Mouse (Mus musculus) heart, adult 11 months (tissue): ENCODE results near the gene G6pc.
A peak's percentile ranks its signal among the peaks of the same experiment; 100 is the strongest.
"Not testable (repeated sequence)": the region's sequence is repeated elsewhere in the genome, so short reads cannot be mapped to it uniquely, and the experiment has no call there.

Source experiments
- DNase-seq: peaks from one replicate; pipeline ENCODE4 v3.0.0; 2022

G6pc gene

DNA sequence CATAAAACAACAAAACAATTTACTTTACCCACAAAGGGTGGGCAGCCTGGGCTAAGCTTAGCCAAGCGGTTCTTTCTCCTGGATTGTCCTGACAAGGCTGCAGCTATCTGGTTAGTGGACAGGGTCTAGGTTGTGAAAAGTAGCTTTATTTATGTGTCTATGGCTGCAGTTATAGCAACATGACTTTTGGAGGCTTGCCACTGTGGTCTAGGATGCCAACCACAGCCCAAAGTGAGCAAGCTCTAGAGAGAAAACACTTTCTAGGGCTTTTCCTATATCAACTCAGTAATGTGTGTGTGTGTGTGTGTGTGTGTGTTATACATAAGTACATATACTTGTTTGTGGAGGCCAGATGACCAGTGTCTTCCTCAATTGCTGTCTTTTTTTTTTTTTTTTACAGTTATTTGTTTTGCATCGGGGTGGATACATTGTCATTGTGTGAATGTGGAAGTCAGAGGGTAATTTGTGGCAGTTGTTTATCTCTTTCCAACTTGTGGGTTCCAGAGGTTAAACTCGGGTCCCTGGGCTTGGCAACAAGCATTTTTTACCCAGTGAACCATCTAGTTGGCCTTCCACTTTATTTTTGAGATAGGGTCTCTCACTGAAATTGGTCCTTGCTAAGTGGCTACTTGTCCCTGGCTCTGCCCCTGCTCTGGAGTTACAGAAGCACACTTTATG is 9.7 kb upstream of the G6pc start:
- peak; percentile 39 for DNase-seq

DNA sequence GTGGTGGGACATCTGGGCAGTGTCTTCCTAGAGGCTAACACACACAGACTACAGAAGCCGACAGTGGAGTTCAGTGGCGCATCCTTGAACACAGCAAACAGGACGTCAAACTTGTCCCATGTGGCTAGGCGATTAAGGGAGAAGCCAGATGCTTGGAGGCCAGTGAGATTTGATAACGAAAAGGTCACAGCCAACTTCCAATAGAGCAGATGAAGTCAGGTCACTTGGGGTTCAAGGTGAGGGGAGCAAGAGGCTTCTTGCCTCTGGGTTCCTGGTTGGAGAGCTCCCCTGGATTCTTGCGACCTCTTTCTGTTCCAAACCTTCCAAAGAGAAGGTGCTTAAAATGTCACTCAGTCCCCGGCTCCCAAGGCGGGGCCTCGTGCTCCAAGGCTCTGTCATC is 7.6 kb upstream of the G6pc start:
- peak; percentile 91 for DNase-seq

DNA sequence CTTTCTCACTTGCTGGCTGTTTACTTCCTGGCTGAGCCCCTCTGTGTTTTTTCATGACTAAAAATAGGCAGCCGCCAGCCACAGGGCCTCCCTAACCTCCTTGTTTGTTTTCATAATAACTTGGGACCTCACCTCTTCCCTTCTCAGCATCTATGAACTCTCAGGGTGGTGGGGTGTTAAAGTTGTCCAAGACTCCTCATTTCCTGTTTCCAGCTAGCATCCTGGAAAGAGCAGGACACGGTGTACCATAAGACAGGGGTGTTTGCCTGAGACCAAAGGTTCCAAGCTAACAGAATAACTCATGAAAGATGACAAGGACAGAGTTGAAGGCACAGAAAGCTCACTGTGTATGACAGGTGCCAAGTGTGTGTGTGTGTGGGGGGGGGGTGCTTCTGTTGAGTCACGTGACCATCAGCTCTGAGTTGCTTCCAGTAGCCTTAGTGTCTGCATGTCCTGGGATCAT is 6.7 kb upstream of the G6pc start:
- peak; percentile 97 for DNase-seq

DNA sequence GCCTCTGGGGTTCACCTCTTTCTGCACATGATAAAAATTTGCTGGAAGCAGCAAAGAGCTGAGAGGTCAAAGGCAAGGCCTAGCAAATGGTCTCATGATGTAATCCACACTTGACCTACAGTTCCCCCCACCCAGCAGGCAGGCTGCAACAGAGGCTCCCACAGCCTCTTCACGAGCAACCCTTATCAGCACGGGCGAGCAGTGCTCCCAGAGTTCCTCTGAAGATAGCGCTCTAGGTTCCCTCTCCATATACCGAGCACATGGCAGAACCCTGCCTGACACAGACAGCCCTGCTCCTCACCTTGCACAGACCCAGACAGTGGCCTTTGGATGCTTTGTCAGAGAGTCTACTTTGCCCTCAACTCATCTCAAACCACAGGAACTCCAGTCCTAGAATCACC is 2.8 kb upstream of the G6pc start:
- DNase-seq = no peak

DNA sequence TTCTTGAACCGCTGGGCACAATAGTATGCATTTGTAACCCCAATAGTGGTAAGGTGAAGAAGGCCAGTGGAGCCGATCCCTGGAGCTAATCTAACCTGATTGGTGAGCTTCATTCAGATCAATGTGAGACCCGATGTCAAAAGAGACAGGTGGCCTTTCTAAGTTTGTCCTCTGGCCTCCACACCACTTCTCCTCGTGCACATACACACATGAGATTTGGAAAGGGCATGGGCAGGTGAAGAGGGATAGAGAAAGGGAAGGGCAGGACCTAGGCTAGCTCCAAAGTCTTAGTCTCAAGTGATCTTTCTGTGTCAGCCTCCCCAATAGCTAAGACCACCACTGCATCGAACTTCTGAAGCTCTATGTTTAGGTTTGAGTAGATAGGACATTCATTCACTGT is 2.8 kb downstream of the G6pc start:
- peak; percentile 58 for DNase-seq

DNA sequence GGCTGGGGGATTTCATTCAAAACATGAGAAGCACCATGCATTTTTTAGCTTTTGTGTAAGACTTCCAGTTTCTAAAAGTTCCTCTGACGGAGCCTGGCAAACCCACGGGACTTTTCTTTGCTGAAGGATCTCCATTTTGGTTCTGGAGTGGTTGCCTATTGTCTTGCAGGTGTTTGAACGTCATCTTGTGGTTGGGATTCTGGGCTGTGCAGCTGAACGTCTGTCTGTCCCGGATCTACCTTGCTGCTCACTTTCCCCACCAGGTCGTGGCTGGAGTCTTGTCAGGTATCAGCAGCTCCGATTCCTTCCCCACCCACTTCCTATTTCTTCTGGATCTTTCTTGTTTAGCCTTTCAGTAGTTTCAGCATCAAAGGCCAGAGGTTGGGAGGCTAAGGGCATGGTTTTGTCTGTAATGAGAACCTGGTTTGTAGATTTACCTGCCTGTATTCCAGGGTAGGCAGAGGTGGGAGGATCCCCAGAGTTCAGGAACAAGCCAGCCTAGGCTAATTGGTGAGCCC is 7.1 kb downstream of the G6pc start:
- DNase-seq = no peak

DNA sequence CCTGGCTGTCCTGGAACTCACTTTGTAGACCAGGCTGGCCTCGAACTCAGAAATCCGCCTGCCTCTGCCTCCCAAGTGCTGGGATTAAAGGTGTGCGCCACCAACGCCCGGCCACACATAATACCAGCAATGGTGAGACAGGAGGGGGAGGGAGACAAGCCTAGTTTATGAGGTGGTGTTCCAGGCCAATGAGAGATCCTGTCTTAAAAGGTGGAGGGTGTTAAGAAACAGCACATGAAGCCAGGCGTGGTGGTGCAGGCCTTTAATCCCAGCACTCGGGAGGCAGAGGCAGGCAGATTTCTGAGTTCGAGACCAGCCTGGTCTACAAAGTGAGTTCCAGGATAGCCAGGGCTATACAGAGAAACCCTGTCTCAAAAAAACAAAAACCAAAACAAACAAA is 10.8 kb downstream of the G6pc start:
- DNase-seq = not testable (repeated sequence)

DNA sequence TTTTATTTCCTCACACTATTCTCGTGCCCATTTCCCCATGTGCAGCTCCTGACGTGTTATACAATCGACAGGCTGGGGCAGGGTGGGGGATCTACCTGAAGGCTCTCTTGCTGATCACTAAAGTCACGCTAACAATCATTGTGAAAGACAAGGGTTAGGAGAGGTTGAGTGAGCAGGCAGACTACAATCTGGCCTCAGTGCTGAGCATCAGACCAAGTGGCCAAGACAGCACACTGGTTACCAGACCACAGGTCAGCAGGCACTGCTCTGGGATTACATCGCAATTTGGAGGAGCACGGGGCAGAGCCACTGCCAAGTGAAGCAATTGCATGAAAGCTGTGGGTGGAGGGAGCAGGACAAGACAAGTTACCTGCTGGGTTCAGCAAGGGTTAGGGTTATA is 11.6 kb downstream of the G6pc start:
- DNase-seq = no peak

DNA sequence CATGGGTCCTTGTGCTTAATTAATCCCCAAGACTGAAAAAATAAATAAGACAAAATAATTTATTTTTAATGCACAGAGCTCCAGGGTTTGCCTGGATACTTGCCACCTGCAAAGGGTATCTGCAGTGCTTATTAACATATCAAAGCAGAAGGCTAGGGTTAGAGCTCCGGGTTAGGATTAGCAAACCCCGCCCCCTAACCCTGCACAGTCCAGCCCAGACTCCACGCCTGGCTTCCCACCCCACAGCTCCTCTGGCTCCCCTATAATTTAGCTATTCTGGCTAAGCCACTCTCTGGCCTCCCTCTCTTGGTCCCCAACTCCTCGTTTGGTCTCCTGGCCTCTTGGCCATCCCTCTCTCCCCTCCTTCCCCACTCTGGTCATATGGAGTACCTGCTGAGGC is 14.5 kb downstream of the G6pc start:
- DNase-seq = no peak

DNA sequence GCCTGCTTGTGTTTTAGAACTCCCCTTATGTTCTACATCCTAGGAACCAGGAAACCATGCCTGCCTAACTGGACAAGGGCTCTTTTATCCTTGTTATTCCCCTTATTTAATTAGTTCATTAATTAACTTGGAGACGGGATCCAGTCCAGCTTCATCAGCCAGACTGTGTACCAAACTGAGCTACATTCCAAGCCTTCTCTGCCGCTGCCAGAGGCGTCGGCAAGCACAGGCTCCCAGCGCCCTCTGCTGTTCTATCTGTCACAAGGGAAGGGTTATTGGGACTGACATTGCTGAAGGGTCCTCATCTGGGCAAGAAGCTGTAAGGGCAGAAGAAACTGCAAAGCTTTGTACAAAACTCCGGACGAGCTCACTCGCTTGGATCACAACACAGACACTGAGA is 27.7 kb downstream of the G6pc start:
- DNase-seq = peak; percentile 92

DNA sequence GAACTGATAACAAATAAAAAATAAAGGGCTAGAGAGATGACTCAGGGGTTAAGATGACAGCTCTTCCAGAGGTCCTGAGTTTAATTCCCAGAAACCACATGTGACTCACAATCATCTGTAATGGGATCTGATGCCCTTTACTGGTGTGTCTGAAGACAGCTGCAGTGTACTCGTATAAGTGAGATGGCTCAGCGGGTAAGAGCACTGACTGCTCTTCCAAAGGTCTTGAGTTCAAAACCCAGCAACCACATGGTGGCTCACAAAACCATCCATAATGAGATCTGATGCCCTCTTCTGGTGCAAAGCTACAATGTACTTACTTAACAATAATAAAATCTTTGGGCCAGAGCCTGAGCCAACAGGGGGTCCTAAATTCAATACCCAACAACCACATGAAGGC is 47.9 kb downstream of the G6pc start:
- DNase-seq = peak; percentile 72

DNA sequence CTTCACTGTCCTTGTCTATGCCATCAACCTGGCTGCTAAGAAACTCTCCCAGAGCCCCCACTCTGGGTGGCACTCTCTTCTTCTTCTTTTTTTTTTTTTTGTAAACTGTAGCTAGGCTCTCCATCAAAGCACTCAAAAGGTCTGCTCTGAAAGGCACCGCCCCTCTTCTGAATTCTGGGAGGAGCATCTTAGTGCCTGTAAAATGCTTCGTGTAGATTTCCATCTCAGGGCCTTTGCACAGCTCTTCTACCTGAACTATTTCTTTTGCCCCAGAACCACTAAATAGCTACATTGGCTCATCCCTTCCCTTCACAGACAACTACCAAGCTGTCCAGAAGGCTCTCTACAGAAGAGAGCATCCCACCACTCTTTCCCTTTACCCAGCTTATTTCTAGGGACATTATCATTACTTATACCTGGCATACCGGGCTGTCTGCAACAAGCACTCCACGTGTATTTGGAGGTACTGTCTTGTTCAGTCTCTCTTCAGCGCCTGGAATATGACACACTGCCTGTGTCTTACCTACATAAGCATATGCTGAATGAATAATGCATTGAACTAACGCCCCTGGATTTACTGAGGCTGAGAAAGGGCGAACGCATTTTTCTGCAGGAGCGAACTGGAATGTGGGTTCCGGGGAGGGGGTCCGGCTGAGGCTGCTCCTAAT is 49.2 kb downstream of the G6pc start:
- no peak for DNase-seq

DNA sequence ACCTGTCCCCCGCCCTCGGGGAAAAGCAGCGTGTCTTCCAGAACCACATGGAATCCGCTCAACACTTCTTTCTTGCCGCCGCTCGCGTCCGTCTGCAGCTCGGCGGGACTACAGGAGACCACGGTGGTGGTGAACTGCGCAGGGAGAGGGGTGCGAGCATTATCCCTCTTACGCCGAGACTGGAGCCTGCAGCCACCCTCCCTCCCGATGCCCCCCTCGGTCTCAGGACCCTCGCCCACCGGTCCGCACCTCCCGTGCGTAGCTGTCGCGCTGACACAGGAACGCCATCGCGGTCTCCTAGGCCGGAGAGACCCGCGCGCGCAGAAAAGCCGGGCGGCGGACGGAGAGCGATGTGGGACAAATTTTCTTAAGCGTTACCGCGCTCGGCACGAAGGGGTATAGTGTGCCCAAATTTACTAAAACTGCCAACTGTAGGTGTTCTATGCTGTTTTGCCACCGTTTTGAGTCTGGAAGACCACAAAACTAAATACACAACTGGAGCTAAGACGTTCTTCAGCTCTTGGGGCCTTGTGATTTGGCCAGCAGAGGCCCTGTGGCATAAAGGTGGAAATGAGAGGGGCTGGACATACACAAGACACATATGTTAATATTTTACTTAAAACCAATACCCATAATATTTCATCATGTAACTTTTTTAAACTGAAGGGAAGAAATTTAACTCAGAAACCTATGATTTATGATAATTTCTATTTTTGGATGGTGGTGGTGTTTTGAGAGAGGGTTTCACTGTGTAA is 49.9 kb downstream of the G6pc start, which contains the start of gene Aarsd1:
Gene Aarsd1, minus strand, starts transcription at position 515 of the 755 bp plus-strand sequence.
- DNase-seq = peak; percentile 98

DNA sequence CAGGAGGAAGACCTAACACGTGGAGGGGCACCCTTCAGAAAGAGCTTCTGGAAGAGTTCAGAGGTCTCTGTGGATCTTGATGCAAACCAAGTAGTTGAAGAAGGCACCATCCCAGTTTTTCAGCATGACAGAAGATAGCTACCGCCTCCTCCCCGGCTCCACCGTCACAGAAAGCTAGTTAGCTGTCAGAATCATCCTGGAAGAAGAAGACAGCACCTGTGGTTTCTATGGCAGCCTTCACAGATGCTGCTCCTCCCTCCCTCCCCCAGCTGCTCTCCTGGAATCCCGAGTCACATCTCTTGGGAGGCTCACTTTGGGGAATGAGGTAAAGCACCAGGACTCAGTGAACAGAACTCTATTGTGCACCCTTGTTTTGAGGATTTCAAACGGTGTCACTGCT is 51.6 kb downstream of the G6pc start:
- DNase-seq = no peak

DNA sequence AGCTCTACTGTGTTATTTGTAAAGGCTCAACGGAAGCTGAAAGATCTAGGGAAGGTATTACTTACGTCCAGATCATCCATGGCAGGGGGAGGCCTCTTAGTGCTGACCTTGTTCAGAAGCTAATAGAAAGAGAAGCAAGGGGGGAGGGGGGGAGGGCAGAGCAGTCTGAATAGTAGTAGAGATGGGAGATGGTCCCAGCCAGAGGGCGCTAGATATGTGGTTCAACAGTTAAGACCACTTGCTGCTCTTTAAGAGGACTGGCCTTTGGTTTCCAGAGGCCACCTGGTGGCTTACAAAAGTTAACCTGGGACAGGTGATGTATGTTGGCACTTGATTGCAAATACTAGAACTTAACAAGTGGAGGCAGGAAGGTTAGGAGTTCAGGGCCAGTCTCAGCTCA is 52.2 kb downstream of the G6pc start:
- no peak for DNase-seq

DNA sequence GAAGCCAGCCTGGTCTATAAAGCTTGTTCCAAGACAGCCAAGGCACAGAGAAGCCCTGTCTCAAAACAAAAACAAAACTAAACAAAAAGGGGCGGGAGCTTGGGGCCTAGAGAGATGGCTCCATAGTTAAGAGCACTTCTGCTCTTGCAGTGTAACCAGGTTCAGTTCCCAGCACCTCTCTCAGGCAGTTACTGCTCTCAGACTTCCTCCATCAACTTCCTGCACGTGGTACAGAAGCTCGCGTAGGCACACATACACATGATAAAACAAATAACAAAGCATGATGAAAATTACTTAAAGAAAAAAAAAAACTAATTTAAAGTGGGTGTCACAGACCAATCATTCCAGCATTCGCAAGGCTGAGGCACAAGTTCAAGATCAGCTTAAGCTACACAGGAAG is 52.8 kb downstream of the G6pc start:
- DNase-seq = no peak

DNA sequence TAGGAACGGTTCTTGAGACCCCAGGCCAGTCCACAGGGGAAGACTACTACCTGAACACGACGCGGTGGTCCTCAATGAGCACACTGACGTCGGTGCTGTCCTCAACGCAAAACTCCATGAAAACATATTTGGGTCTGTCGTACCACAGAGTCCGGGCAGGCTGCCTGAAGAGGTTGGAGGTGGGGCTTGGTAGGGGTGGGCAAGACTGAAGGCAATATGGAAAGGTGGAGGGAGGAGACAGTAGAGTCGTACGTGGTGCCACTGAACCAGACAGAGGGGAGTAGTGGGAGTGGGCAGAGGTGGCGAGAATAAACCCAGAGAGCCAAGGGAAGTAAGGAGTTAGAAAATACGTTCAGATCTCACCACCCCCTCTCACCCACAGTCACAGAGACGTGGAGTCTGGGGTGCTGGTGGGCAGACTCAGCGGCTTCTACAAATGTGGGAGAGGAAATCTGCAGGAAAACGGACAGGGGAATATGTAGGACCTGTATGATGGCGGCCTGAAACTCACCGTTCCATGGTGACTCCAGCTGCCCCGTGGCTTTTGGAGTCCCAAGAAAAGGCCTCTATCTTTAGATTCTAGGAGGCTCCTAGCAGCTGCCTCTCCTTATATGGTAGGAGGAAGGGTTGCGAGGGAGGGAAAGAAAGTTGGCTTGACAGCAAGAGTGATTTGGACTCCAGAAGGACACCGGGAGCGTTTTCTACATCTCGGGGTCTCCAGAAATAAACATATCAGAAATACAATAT is 56.9 kb downstream of the G6pc start, which contains the start of gene Gm27029:
Gene Gm27029, minus strand, starts transcription at position 692 of the 747 bp plus-strand sequence.
- DNase-seq = peak; percentile 96

DNA sequence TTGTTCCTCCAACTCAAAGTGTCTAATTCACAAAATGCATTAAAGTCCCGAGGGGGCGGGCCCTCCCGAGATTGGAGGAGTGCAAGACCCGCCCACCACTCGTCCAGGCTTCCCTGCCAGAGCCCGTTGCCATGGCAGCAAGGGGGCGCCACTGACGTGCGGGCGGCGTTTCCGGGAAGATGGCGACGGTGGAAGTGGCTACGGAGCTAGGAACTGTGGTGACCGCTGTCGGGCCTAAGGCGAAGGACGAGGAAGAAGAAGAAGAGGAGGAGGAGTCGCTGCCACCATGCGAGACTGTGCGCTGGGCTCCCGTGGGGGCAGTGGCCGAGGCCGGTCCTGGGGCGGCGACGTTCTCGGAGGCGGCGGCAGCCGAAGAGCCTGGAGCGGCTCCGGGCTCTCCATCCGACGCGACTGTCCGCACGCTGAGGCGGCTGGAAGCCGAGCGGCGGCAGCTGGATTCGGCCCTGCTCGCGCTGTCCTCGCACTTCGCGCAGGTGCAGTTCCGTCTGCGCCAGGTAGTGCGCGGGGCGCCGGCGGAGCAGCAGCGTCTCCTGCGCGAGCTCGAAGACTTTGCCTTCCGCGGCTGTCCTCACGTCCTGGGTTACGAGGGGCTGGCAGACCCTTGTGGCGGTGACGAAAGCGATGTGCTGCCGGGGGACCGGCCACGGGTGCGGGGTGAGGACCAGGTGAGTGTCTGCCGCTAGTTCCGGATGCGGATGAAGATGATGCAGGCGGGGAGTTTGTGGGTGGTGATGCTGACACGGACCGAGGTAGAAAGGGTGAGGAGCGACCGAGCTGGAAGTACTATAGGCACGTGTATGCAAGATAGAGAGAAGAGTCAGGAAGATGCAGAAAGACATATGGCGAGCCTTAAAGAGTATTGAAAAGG is 57.8 kb downstream of the G6pc start, which contains the start of the genes Rundc1 and Ptges3l:
Gene Rundc1, plus strand, starts transcription at position 161 of the 889 bp plus-strand sequence.
Gene Ptges3l, minus strand, starts transcription at position 409 of the 889 bp plus-strand sequence.
- DNase-seq = peak; percentile 99

DNA sequence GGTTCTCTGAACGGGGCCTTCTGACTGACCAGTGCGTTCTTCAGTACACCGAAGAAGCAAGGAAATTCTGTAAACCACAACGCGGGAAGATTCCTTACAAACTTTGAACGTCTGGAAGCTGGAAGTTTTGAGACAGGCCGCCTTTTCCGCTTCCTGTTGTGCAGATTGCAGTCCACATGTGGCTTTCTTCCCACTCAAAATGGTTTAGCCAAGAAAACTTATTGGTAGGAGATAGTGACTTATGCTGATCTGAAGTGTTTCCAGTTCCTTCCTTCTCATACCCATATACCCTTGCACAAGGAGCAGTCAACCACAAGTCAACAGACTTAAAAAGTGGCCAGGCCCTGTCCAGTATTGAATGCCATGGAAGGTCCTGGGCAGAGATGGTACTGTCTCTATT is 58.8 kb downstream of the G6pc start:
- DNase-seq = no peak
